Comparison of ENCODE assay signal across 24 mouse cellular contexts in the genomic region with DNA sequence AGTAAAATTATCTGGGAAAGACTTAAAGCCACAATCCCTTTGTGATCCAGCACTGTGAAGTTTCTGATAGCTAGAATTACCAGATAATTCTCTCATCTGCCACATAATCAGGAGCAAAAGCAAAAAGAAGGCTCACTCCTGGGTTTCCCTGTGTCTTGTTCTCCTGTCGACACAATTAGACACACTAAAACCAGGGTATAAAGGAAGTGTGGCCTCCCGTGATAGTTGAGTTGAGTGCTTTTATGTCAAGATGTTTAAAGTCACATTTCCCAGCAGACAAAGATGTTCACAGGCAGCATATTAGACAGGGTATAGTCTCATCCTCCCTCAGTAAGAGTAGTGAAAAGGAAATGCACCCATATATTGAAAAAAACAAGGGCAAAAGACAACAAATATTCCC.
"Had no signal": no experiment of that assay in that cellular context is flagged by ENCODE, and none has a peak within 500 bp of the region (broad histone marks: within the 10 kb centered on the region; RNA-seq: fewer than 3 reads in every experiment).

No protein-coding gene starts in this region.

- H3K4me1 ChIP-seq: kidney, embryonic 15.5 days; limb, embryonic 15.5 days had no signal

- ATAC-seq: hindbrain, postnatal 0 days; intestine, embryonic 16.5 days had no signal

- DNase-seq: gastrocnemius, postnatal 14 days; gastrocnemius, postnatal 36 days; heart, adult 2 months; heart, postnatal 14 days; heart, postnatal 36 days; kidney, adult 11 months; kidney, adult 2 months; kidney, adult 9 months; kidney, postnatal 14 days; kidney, postnatal 36 days; layer of hippocampus, adult 9-11 months; layer of hippocampus, postnatal 36 days; left cerebral cortex, postnatal 4 days had no signal

- H3K27ac ChIP-seq: heart, adult 2 months; heart, embryonic 13.5 days; heart, embryonic 15.5 days; hindbrain, embryonic 13.5 days; hindbrain, embryonic 15.5 days; hindbrain, postnatal 0 days; kidney, embryonic 15.5 days; kidney, postnatal 0 days; limb, embryonic 13.5 days; limb, embryonic 15.5 days had no signal

- H3K27me3 ChIP-seq: heart, embryonic 13.5 days; heart, embryonic 15.5 days; hindbrain, embryonic 13.5 days; hindbrain, embryonic 15.5 days; kidney, embryonic 15.5 days; limb, embryonic 13.5 days; limb, embryonic 15.5 days had no signal

- H3K4me2 ChIP-seq: heart, embryonic 11.5 days; heart, embryonic 13.5 days; heart, embryonic 15.5 days; hindbrain, embryonic 13.5 days; hindbrain, embryonic 15.5 days; kidney, embryonic 15.5 days; limb, embryonic 13.5 days; limb, embryonic 15.5 days had no signal

- H3K9ac ChIP-seq: heart, embryonic 13.5 days; heart, embryonic 15.5 days; hindbrain, embryonic 13.5 days; hindbrain, embryonic 15.5 days; kidney, embryonic 15.5 days; limb, embryonic 13.5 days; limb, embryonic 15.5 days had no signal

- H3K36me3 ChIP-seq: heart, embryonic 13.5 days; heart, embryonic 15.5 days; hindbrain, embryonic 13.5 days; hindbrain, embryonic 15.5 days; kidney, embryonic 15.5 days; limb, embryonic 13.5 days; limb, embryonic 15.5 days had no signal

- H3K4me3 ChIP-seq: heart, adult 2 months; heart, embryonic 13.5 days; heart, embryonic 15.5 days; hindbrain, embryonic 13.5 days; hindbrain, embryonic 15.5 days; kidney, embryonic 15.5 days; limb, embryonic 13.5 days; limb, embryonic 15.5 days had no signal

- H3K9me3 ChIP-seq: heart, embryonic 13.5 days; heart, embryonic 15.5 days; hindbrain, embryonic 13.5 days; hindbrain, embryonic 15.5 days; kidney, embryonic 15.5 days; limb, embryonic 13.5 days; limb, embryonic 15.5 days had no signal
